Mouse (Mus musculus): Measurements from ENCODE around the gene Ddx1. TPM values are rescaled to one million over a fixed set of nuclear protein-coding genes. Genes with fewer than 3 reads are reported as not detected.

The Ddx1 gene
- total RNA-seq, 2 experiments from 2014 or later: 64.1 to 249 TPM

DNA sequence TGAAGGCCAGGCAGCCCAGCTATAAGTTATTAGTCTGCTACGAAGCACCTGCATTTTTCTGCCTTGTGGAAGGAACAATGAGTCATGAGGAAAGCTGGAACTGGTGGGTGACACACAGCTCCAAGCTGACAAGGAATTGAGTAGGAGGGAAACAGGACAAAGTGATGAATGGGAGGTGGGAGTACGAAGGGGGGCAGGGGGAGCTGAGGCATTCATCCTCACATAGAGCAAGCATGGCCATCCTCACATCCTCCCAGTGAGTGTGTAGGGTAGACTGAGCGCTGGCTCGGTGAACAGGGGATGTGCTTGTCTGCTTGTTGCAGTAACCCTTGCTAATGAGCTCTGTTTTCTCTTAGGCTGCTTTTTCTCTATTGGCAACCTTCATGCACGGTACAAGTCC is 81.9 kb downstream of the Ddx1 start:
- no peak for ATAC-seq (replicated peaks; ENCODE audit: poor library complexity, severe bottlenecking)

Other genes with a start within 250 kb of the Ddx1 start
- 21.7 and 22.1 TPM in 2 replicates for gene Nbas, start 19.9 kb upstream of the Ddx1 start, total RNA-seq (2014; fragmentation: Nextera tagmentation)
- gene Nbas, start 19.9 kb upstream of the Ddx1 start, total RNA-seq (2017): 24.0 and 25.8 TPM in 2 replicates